Mouse (Mus musculus) embryonic facial prominence, embryonic 11.5 days (tissue): ENCODE results near the gene Phyhd1. TPM values are rescaled to one million over a fixed set of nuclear protein-coding genes. Genes with fewer than 3 reads are reported as not detected.

Source experiments
- ATAC-seq: fragments of 200-750 bp; cut with Nextera tagmentation; replicated peaks from 2 replicates; pipeline ENCODE4 v1.8.0; 2017; ENCODE audit warnings: low read depth; ENCODE audit not compliant: insufficient number of reproducible peaks, low FRiP score, low TSS enrichment
- DNase-seq: peaks from one replicate; pipeline ENCODE4 v3.0.0-alpha.2; 2015; ENCODE audit warnings: low spot score
- H3K27ac ChIP-seq: fragments of 300-500 bp; sonication (generic); replicated peaks from 2 replicates; pipeline ENCODE4 v1.5.1; 2014; ENCODE audit warnings: mild to moderate bottlenecking, low read depth, low read length, control low read depth
- H3K27me3 ChIP-seq: fragments of 300-500 bp; sonication (generic); 2 replicates; pipeline ENCODE4 v1.6.1; 2014; ENCODE audit warnings: mild to moderate bottlenecking, low read length, moderate library complexity, mixed read lengths; ENCODE audit not compliant: control insufficient read depth, insufficient read depth
- H3K36me3 ChIP-seq: fragments of 300-500 bp; sonication (generic); replicated peaks from 2 replicates; pipeline ENCODE4 v1.6.1; 2014; ENCODE audit warnings: low read depth, mild to moderate bottlenecking, low read length, moderate library complexity, mixed read lengths; ENCODE audit not compliant: control insufficient read depth, insufficient read depth
- H3K4me1 ChIP-seq: fragments of 300-500 bp; sonication (generic); 2 replicates; pipeline ENCODE4 v1.6.1; 2014; ENCODE audit warnings: low read length, mixed read lengths; ENCODE audit not compliant: control insufficient read depth, insufficient read depth
- H3K4me2 ChIP-seq: fragments of 300-500 bp; sonication (generic); 2 replicates; pipeline ENCODE4 v1.6.1; 2014; ENCODE audit warnings: low read depth, mild to moderate bottlenecking, control low read depth, low read length, moderate library complexity
- H3K4me3 ChIP-seq: fragments of 300-500 bp; sonication (generic); 2 replicates; pipeline ENCODE4 v1.5.1; 2014; ENCODE audit warnings: low read depth, low read length, control low read depth
- H3K9ac ChIP-seq: fragments of 300-500 bp; sonication (generic); replicated peaks from 2 replicates; pipeline ENCODE4 v1.6.1; 2014; ENCODE audit warnings: mild to moderate bottlenecking, control low read depth, low read length
- H3K9me3 ChIP-seq: fragments of 300-500 bp; sonication (generic); replicated peaks from 2 replicates; pipeline ENCODE4 v1.6.1; 2016; ENCODE audit warnings: mild to moderate bottlenecking, low read length, inconsistent platforms, mixed read lengths; ENCODE audit not compliant: control insufficient read depth
- WGBS: fragments of 180-500 bp; shearing (Covaris S2); extraction: QIAGEN DNeasy Blood & Tissue Kit; methylation state at CpG from one replicate; pipeline ENCODE4 v1.1.7; 2014; 5-methylcytosine and 5-hydroxymethylcytosine counted together
- polyA plus RNA-seq: library from polyadenylated mRNA; unstranded; fragments of >200 nt; fragmentation: Nextera tagmentation; extraction: Ambion mirVana; gene quantifications from 2 replicates; pipeline ENCODE4 v1.2.1, GENCODE M21; 2014

Gene Phyhd1
- polyA plus RNA-seq, 1 experiment from 2014 or later: 2.3 TPM

DNA sequence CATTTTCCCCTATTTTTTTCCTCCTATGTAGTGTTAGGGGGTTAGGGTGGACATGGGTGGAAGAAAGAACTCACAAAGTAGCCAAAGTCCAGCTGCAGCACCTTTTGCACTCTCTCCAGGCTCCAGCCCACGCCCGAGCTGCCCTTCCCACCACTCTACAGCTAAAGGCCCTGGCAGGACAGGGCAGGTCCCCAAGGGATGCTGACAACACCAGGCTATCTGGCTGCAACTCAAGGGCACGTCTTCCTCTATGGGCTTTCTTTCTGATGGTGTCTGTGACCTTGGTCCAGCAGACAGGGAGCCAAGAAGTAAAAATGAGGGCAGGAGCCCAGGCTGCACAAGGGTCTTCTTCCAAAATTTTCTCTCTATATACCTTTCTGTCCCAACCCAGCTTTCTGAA is 15.6 kb downstream of the Phyhd1 start:
- ATAC-seq (no peak), DNase-seq (no peak)
- H3K4me1 ChIP-seq: no peaks in the 10 kb centered on the region
- H3K9me3 ChIP-seq: no peaks in the 10 kb centered on the region
- H3K4me2 ChIP-seq: no peak overlapping the region
- H3K27ac ChIP-seq: no peak overlapping the region
- no peak overlapping the region for H3K9ac ChIP-seq
- no peaks in the 10 kb centered on the region for H3K27me3 ChIP-seq
- no peak overlapping the region for H3K4me3 ChIP-seq
- WGBS: 82% methylated on average over 3 of the region's 3 CpGs
- H3K36me3 ChIP-seq: no peaks in the 10 kb centered on the region

DNA sequence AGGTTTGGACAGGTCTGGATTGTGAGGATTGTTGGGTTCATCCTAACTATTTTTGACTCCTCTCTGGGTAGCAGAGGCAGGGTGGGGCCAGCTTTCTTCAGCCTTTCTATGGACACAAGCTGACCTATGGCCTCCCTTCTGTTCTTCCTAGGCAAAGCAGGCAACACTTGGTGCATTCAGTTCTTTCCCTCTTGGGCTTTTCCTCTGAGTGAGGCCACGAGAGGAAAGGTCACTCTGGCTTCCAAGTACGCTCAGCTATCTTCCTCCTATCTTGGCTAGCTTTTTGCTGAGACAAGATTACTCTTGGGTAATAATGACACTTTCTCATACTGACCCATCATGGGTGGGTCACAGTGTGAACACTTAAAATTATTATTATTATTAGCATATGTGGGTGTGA is 17.2 kb downstream of the Phyhd1 start:
- Histone ChIP-seq H3K36me3 (no peaks in the 10 kb centered on the region), H3K4me1 (no peaks in the 10 kb centered on the region), H3K9ac (no peak overlapping the region), H3K4me2 (no peak overlapping the region), H3K27me3 (no peaks in the 10 kb centered on the region), H3K4me3 (no peak overlapping the region), H3K27ac (no peak overlapping the region), H3K9me3 (no peaks in the 10 kb centered on the region)
- DNase-seq: no peak
- no peak for ATAC-seq
- WGBS: 83% methylated on average over 2 of the region's 2 CpGs

DNA sequence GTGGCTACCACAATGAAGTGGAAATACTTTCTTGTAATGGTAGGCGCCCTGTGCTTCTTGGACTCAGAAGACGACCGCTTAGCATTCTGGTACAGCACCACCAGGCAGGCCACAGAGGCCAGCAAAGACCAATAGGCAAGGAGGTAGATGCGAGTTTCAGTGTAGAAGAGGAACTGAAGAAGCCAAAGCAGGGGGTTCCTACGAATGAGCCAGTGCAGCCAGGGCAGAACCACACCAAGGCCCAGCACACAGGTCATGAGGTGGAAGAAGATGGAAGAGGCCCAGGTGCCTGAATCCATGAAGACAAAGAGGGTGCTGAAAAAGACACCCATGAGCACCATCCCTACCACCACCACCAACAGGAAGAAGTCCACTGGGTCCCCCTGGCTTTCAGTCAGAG is 19.0 kb downstream of the Phyhd1 start:
- WGBS: 91% methylated on average over 5 of the region's 5 CpGs
- no peaks in the 10 kb centered on the region for H3K9me3 ChIP-seq
- DNase-seq: no peak
- no peak overlapping the region; the same call in 1 of the 2 replicates for H3K4me3 ChIP-seq
- no peaks in the 10 kb centered on the region for H3K27me3 ChIP-seq
- H3K27ac ChIP-seq: no peak overlapping the region
- ATAC-seq: no peak
- H3K9ac ChIP-seq: no peak overlapping the region; the same call in 1 of the 2 replicates
- no peaks in the 10 kb centered on the region for H3K36me3 ChIP-seq
- no peaks in the 10 kb centered on the region for H3K4me1 ChIP-seq
- no peak overlapping the region for H3K4me2 ChIP-seq

DNA sequence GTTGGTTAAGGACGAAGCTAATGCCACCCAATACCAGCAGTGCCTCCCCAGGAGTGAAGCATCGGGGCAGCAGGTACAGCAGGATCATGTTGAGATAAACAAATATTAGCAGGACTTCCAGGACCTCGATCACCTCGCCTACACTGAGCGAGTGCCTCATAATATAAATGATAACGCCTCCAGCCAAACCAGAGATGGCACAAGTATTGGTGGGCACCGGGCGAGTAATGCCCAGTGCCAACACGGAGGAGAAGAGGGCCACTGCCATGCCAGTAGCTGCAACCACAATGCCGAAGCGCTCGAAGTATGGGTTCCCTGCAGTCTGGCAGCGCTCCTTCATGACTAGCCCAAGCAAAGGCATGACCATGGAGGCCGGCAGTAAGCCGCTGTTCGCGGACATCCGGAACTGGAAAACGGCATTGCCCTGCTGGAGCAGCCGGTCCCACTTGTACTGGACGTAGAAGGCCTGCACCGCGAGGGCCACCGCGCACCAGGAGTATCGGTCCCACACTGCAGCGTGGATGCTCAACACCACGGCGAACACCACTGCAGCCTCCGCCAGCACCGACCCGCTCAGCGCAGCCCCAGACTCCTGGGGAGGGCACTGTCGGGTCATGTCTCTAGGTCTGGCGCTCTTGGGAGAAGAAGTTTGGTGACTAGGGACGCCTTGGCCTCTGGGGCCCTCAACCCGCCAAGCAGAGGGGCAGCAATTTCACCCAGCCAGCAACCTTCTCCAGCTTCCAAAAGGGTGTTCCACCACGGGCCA is 19.6 kb downstream of the Phyhd1 start:
- H3K4me1 ChIP-seq: no peaks in the 10 kb centered on the region
- peak overlapping the region; percentile 97 for H3K4me3 ChIP-seq
- peak overlapping the region; percentile 96 for H3K9ac ChIP-seq
- peak overlapping the region; percentile 93 for H3K4me2 ChIP-seq
- DNase-seq (no peak), ATAC-seq (peak; percentile 68)
- no peak overlapping the region; the same call in 1 of the 2 replicates for H3K27ac ChIP-seq
- 14% methylated on average over 38 of the region's 38 CpGs for WGBS
- H3K9me3 ChIP-seq: no peaks in the 10 kb centered on the region
- H3K36me3 ChIP-seq: no peaks in the 10 kb centered on the region
- no peaks in the 10 kb centered on the region for H3K27me3 ChIP-seq

DNA sequence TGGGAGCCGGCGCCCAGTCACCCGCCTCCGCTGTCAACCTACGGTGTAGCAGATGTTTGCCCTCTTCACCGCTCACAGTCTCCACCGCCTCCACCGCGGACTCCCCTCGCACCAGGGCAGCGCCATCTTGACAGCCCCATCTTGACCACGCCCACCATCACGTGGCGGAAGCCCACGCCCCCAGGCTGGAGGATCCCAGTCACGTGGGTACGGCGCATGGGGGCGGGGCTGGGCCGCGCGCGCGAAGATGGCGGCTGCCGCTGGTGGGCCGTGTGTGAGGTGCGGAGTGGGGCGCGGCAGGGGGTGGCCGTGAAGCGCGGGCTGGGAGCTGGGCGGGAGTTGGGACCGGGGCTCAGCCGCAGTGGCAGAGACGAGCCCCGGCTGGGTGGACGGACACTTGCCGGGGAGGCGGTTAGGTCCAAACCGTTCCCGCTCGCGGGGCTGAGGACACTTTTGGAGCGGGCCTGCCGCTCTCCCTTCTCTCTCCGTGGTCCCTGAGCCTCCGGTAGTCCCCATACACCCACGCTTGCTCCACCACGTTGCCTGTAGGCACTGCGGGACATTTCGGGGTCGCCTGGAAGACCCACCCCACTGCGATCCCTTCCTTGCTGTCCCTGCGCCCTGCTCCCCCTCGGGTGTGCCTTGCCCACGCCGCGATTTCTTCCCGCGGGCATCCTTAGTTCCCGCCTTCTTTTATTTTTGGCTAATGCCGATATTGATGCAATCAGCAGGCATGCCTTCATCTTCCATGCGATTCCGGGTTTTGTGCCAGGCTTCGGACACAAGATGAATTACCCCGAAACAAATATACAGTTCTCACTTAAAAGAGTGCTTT is 20.4 kb downstream of the Phyhd1 start, which contains the start of the genes Dolk and Nup188:
TSS of gene Dolk (minus strand) at position 143 of the 835 bp plus-strand sequence.
TSS of gene Nup188 (plus strand) at position 206 of the 835 bp plus-strand sequence.
- Histone ChIP-seq H3K27me3 (no peaks in the 10 kb centered on the region), H3K9ac (peak within 1 kb of the TSS; percentile 96), H3K4me1 (no peaks in the 10 kb centered on the region), H3K4me3 (peak within 1 kb of the TSS; percentile 97), H3K36me3 (no peaks in the 10 kb centered on the region), H3K27ac (peak within 1 kb of the TSS; percentile 49), H3K9me3 (no peaks in the 10 kb centered on the region), H3K4me2 (peak within 1 kb of the TSS; percentile 93)
- WGBS: under 1% methylated on average over 59 of the region's 68 CpGs
- peak; percentile 98 for DNase-seq
- peak; percentile 91 for ATAC-seq

DNA sequence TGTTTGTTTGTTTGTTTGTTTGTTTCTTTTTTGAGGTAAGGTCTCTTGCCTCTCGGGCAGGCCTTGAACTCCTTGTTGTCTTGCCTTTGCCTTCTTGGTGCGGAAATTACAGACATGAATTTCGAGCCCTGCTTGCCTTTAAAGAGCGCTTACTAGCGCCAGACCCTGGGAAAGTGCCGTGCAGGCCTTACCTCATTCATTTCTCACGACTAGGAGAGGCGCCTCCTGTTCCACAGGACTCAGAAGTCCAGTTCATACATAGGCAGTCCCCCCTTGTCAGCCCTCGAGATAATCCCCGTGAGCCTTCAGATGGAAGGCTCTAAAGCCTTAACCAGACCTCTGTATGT is 21.0 kb downstream of the Phyhd1 start:
- no peak for ATAC-seq
- no peaks in the 10 kb centered on the region for H3K36me3 ChIP-seq
- H3K27me3 ChIP-seq: no peaks in the 10 kb centered on the region
- H3K4me2 ChIP-seq: peak overlapping the region; percentile 93
- H3K4me3 ChIP-seq: peak overlapping the region; percentile 97
- peak; percentile 53 for DNase-seq
- no peaks in the 10 kb centered on the region for H3K4me1 ChIP-seq
- peak overlapping the region; percentile 49; the same call in 1 of the 2 replicates for H3K27ac ChIP-seq
- H3K9ac ChIP-seq: peak overlapping the region; percentile 96
- no peaks in the 10 kb centered on the region for H3K9me3 ChIP-seq
- 0% methylated on average over 10 of the region's 10 CpGs for WGBS

DNA sequence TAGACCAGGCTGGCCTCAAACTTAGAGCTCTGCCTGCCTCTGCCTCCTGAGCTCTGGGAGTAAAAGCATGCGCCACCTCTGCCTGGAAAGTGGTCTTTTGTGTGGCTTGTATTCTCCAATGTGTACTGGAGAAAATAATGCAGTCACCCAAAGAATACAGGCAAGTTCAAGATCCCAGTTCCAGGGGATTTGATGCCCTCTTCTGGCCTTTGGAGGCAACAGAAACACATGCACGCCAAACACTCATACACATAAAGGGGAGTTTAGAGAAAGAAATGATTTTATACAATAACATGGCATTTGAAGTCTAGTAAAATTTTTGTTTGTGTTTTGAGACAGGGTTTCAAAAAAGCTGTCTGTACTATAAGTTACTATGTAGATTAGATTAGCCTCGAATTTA is 33.5 kb downstream of the Phyhd1 start:
- Histone ChIP-seq H3K4me2 (no peak overlapping the region), H3K9me3 (no peaks in the 10 kb centered on the region), H3K4me3 (no peak overlapping the region), H3K9ac (no peak overlapping the region), H3K36me3 (peaks cover 3% of the 10 kb centered on the region), H3K27ac (no peak overlapping the region), H3K27me3 (no peaks in the 10 kb centered on the region), H3K4me1 (no peaks in the 10 kb centered on the region)
- WGBS: 83% methylated on average over 3 of the region's 3 CpGs
- ATAC-seq (no peak), DNase-seq (no peak)

DNA sequence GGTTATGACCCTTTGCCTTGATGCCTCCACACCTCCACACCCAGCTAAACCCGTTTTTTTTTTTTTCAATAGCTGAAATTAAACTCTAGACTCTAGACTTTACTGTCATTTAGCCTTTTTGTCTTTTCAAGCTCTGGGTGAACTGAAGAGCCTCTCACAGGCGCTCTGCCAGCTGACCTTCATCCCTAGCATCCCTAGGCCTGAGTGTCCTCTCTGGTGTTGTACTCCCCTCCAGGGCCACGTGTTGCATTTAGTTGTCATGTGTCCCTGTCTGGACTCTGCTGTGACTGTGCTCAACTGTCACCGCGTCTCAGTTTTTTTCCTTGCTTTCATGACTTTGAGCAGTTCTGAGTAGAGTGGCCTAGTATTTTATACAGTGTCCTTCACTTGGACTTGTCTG is 34.0 kb downstream of the Phyhd1 start:
- H3K36me3 ChIP-seq: peaks cover 7% of the 10 kb centered on the region
- WGBS: 92% methylated on average over 5 of the region's 5 CpGs
- no peaks in the 10 kb centered on the region for H3K9me3 ChIP-seq
- no peak for DNase-seq
- no peak overlapping the region for H3K9ac ChIP-seq
- no peaks in the 10 kb centered on the region for H3K27me3 ChIP-seq
- no peak overlapping the region for H3K4me3 ChIP-seq
- H3K27ac ChIP-seq: no peak overlapping the region
- no peak for ATAC-seq
- no peaks in the 10 kb centered on the region for H3K4me1 ChIP-seq
- no peak overlapping the region for H3K4me2 ChIP-seq
